Mouse (Mus musculus): ENCODE measurements around the gene Kansl2.

The Kansl2 gene

GRCm38 (mm10) chr15:98476281-98476680, 57.8 kb downstream of the Kansl2 start:
- Histone ChIP-seq H3K4me3 (replicated peaks; ENCODE audit: low read length) (no peak overlapping the region), H3K27me3 (ENCODE audit: insufficient read depth, low read length) (peaks cover 20% of the 10 kb centered on the region), H3K36me3 (ENCODE audit: insufficient read depth, low read length) (no peaks in the 10 kb centered on the region), H3K4me1 (replicated peaks; ENCODE audit: low read depth, low read length) (peaks cover 13% of the 10 kb centered on the region), H3K9me3 (ENCODE audit: low read length) (no peaks in the 10 kb centered on the region)
- TF ChIP-seq CTCF (conservative IDR thresholded peaks at IDR 0.05; ENCODE audit: low read length) (no peak), NANOG (IDR thresholded peaks at IDR 0.05; ENCODE audit: borderline replicate concordance, low read length) (no peak), POU5F1 (IDR thresholded peaks at IDR 0.05; ENCODE audit: borderline replicate concordance, low read length) (no peak)

- Histone ChIP-seq H3K4me3 (replicated peaks; ENCODE audit: low read length) (no peak overlapping the region), H3K9me3 (ENCODE audit: low read length) (no peaks in the 10 kb centered on the region), H3K27me3 (ENCODE audit: insufficient read depth, low read length) (peaks cover 22% of the 10 kb centered on the region), H3K36me3 (ENCODE audit: insufficient read depth, low read length) (no peaks in the 10 kb centered on the region), H3K4me1 (replicated peaks; ENCODE audit: low read depth, low read length) (peaks cover 12% of the 10 kb centered on the region)
- peak; percentile 72 for TF ChIP-seq CTCF (conservative IDR thresholded peaks at IDR 0.05; ENCODE audit: low read length)
- TF ChIP-seq POU5F1 (IDR thresholded peaks at IDR 0.05; ENCODE audit: borderline replicate concordance, low read length) = no peak
Measured at GRCm38 (mm10) chr15:98475382-98475781, 58.7 kb downstream of the Kansl2 start.

DNA sequence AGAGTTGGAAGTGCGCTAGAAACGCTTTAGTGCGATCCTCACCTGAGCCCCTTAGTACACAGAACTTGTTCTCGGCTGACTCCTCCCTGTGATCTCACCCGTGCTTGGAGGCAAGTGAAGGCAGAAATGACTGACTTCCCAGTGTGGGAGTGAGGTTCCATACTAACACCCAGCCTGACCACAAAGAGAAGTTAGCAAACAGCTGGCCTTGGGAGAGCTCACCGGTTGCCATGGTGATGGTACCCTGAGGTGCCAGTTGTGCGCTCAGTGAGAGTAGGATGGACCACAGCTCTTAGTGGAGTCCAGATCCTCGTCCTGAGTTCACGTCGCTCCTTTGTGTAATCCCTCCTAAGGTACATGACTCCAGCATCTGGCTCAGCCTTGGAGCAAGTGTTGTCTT, 59.1 kb downstream of the Kansl2 start:
- Histone ChIP-seq H3K9me3 (ENCODE audit: low read length) (no peaks in the 10 kb centered on the region), H3K4me3 (replicated peaks; ENCODE audit: low read length) (no peak overlapping the region), H3K36me3 (ENCODE audit: insufficient read depth, low read length) (no peaks in the 10 kb centered on the region), H3K27me3 (ENCODE audit: insufficient read depth, low read length) (peaks cover 22% of the 10 kb centered on the region), H3K4me1 (replicated peaks; ENCODE audit: low read depth, low read length) (peaks cover 9% of the 10 kb centered on the region)
- TF ChIP-seq CTCF (conservative IDR thresholded peaks at IDR 0.05; ENCODE audit: low read length) (no peak), POU5F1 (IDR thresholded peaks at IDR 0.05; ENCODE audit: borderline replicate concordance, low read length) (no peak), NANOG (IDR thresholded peaks at IDR 0.05; ENCODE audit: borderline replicate concordance, low read length) (no peak)

GRCm38 (mm10) chr15:98471539-98471938, 62.5 kb downstream of the Kansl2 start:
- H3K27me3 ChIP-seq (ENCODE audit: insufficient read depth, low read length) = peaks cover 15% of the 10 kb centered on the region
- H3K36me3 ChIP-seq (ENCODE audit: insufficient read depth, low read length) = no peaks in the 10 kb centered on the region
- no peaks in the 10 kb centered on the region for H3K9me3 ChIP-seq (ENCODE audit: low read length)
- H3K4me1 ChIP-seq (replicated peaks; ENCODE audit: low read depth, low read length) = peaks cover 4% of the 10 kb centered on the region
- TF ChIP-seq NANOG (IDR thresholded peaks at IDR 0.05; ENCODE audit: borderline replicate concordance, low read length) = no peak
- no peak for TF ChIP-seq CTCF (conservative IDR thresholded peaks at IDR 0.05; ENCODE audit: low read length)
- TF ChIP-seq POU5F1 (IDR thresholded peaks at IDR 0.05; ENCODE audit: borderline replicate concordance, low read length) = no peak
- H3K4me3 ChIP-seq (replicated peaks; ENCODE audit: low read length) = no peak overlapping the region

- Histone ChIP-seq H3K9me3 (ENCODE audit: low read length) (no peaks in the 10 kb centered on the region), H3K36me3 (ENCODE audit: insufficient read depth, low read length) (no peaks in the 10 kb centered on the region), H3K4me3 (replicated peaks; ENCODE audit: low read length) (no peak within 1 kb of the TSS), H3K27me3 (ENCODE audit: insufficient read depth, low read length) (peaks cover 10% of the 10 kb centered on the region), H3K4me1 (replicated peaks; ENCODE audit: low read depth, low read length) (no peaks in the 10 kb centered on the region)
- TF ChIP-seq NANOG (IDR thresholded peaks at IDR 0.05; ENCODE audit: borderline replicate concordance, low read length) = no peak
- TF ChIP-seq CTCF (conservative IDR thresholded peaks at IDR 0.05; ENCODE audit: low read length) = no peak
- TF ChIP-seq POU5F1 (IDR thresholded peaks at IDR 0.05; ENCODE audit: borderline replicate concordance, low read length) = no peak
Measured at GRCm38 (mm10) chr15:98469596-98469995, 64.5 kb downstream of the Kansl2 start, which contains the start of gene OR5BS1P. Gene OR5BS1P (plus strand): TSS chr15:98469896.
